Mouse (Mus musculus) C2C12 (cell line): ENCODE results near the gene Ano8.

Source experiments
- CEBPB ChIP-seq: IDR thresholded peaks from one replicate; pipeline ENCODE4 v1.6.1; 2011; ENCODE audit warnings: low read depth, mild to moderate bottlenecking, control low read depth, moderate library complexity
- CTCF ChIP-seq: IDR thresholded peaks from one replicate; pipeline ENCODE4 v1.5.1; 2011; ENCODE audit not compliant: control insufficient read depth, insufficient read depth, insufficient read length
- MAX ChIP-seq: IDR thresholded peaks from one replicate; pipeline ENCODE4 v1.6.1; 2011; ENCODE audit warnings: mild to moderate bottlenecking, control low read depth
- MYOG ChIP-seq: IDR thresholded peaks from one replicate; pipeline ENCODE4 v1.6.1; 2011; ENCODE audit not compliant: control insufficient read depth, insufficient read length; ENCODE audit errors: extremely low read depth
- USF1 ChIP-seq: IDR thresholded peaks from one replicate; pipeline ENCODE4 v1.6.1; 2011; ENCODE audit warnings: low read depth, mild to moderate bottlenecking, control low read depth, moderate library complexity

DNA sequence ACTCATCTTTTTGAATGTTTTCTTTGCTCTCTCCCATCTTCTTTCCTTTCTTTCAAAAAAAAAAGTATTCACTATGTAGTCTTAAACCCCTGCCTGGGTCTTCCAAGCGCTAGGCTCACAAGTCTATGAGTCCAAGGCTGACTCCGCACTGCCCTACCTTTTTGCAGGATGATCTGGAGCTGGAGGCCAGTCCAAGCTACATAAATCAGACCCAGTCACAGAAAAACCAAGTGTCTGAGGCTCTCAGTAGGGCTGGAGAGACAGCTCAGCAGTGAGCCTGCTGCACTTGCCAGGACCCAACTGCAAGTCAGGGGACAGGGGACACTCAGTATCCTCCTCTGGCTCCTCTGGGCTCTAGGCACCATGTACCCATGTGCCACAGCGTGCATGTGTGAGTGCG, 18.6 kb upstream of the Ano8 start:
- no peak for TF ChIP-seq CTCF
- TF ChIP-seq MAX: no peak
- no peak for TF ChIP-seq MYOG
- TF ChIP-seq CEBPB: no peak
- TF ChIP-seq USF1: no peak
